Mouse (Mus musculus): ENCODE results near the gene Izumo1. TPM values are rescaled to one million over a fixed set of nuclear protein-coding genes. Genes with fewer than 3 reads are reported as not detected.

Gene Izumo1
- polyA plus RNA-seq, 1 experiment from 2014 or later, result 0.27 TPM

- Histone ChIP-seq H3K4me3 (peak overlapping the region; percentile 32), H3K4me2 (peak overlapping the region; percentile 47), H3K36me3 (peaks cover 13% of the 10 kb centered on the region), H3K9me3 (no peaks in the 10 kb centered on the region), H3K27ac (peak overlapping the region; percentile 60), H3K27me3 (no peaks in the 10 kb centered on the region), H3K9ac (no peak overlapping the region), H3K4me1 (peaks cover 52% of the 10 kb centered on the region)
- WGBS, result 21% methylated on average over 29 of the region's 29 CpGs
- ATAC-seq (ENCODE audit: insufficient number of reproducible peaks, low FRiP score, low TSS enrichment, low read depth), result peak; percentile 80
These were observed 17.2 kb downstream of the Izumo1 start for GRCm38 (mm10) chr7:45638623-45639401.

GRCm38 (mm10) chr7:45639561-45640027 is 18.0 kb downstream of the Izumo1 start, which contains the start of gene Mamstr:
TSS of gene Mamstr (plus strand) at chr7:45639977.
- Histone ChIP-seq H3K27me3 (no peaks in the 10 kb centered on the region), H3K36me3 (peaks cover 13% of the 10 kb centered on the region), H3K27ac (peak within 1 kb of the TSS; percentile 91), H3K9me3 (no peaks in the 10 kb centered on the region), H3K4me1 (peaks cover 59% of the 10 kb centered on the region), H3K4me2 (0 out of 2 replicates have a peak within 1 kb of the TSS, but pooled peaks have one; percentile 76), H3K9ac (0 out of 2 replicates have a peak within 1 kb of the TSS, but pooled peaks have one; percentile 7), H3K4me3 (peak within 1 kb of the TSS; percentile 45)
- 31% methylated on average over 19 of the region's 19 CpGs for WGBS
- no peak for ATAC-seq (ENCODE audit: insufficient number of reproducible peaks, low FRiP score, low TSS enrichment, low read depth)

GRCm38 (mm10) chr7:45640191-45640957 is 18.8 kb downstream of the Izumo1 start:
- Histone ChIP-seq H3K4me1 (peaks cover 66% of the 10 kb centered on the region), H3K9me3 (no peaks in the 10 kb centered on the region), H3K4me3 (peak overlapping the region; percentile 45), H3K27ac (peak overlapping the region; percentile 91), H3K36me3 (peaks cover 16% of the 10 kb centered on the region), H3K4me2 (0 out of 2 replicates have a peak overlapping the region, but pooled peaks have one; percentile 76), H3K27me3 (no peaks in the 10 kb centered on the region), H3K9ac (0 out of 2 replicates have a peak overlapping the region, but pooled peaks have one; percentile 7)
- ATAC-seq (ENCODE audit: insufficient number of reproducible peaks, low FRiP score, low TSS enrichment, low read depth), result no peak
- 73% methylated on average over 19 of the region's 19 CpGs for WGBS

- 39% methylated on average over 15 of the region's 17 CpGs for WGBS
- peak overlapping the region; percentile 26; the same call in 1 of the 2 replicates for H3K9ac ChIP-seq
- peak overlapping the region; percentile 76 for H3K4me2 ChIP-seq
- H3K27me3 ChIP-seq, result no peaks in the 10 kb centered on the region
- peaks cover 64% of the 10 kb centered on the region for H3K4me1 ChIP-seq
- peaks cover 11% of the 10 kb centered on the region for H3K36me3 ChIP-seq
- H3K27ac ChIP-seq, result peak overlapping the region; percentile 91
- no peaks in the 10 kb centered on the region for H3K9me3 ChIP-seq
- peak; percentile 47; the same call in 1 of the 2 replicates for ATAC-seq (ENCODE audit: insufficient number of reproducible peaks, low FRiP score, low TSS enrichment, low read depth)
- peak overlapping the region; percentile 45 for H3K4me3 ChIP-seq
These were observed 19.9 kb downstream of the Izumo1 start for GRCm38 (mm10) chr7:45641391-45642040.

GRCm38 (mm10) chr7:45642083-45642482 is 20.5 kb downstream of the Izumo1 start:
- no peaks in the 10 kb centered on the region for H3K9me3 ChIP-seq
- H3K27me3 ChIP-seq, result no peaks in the 10 kb centered on the region
- peaks cover 63% of the 10 kb centered on the region for H3K4me1 ChIP-seq
- peaks cover 6% of the 10 kb centered on the region for H3K36me3 ChIP-seq
- peak overlapping the region; percentile 26; the same call in 1 of the 2 replicates for H3K9ac ChIP-seq
- 73% methylated on average over 5 of the region's 5 CpGs for WGBS
- no peak for ATAC-seq (ENCODE audit: insufficient number of reproducible peaks, low FRiP score, low TSS enrichment, low read depth)
- peak overlapping the region; percentile 76 for H3K4me2 ChIP-seq
- peak overlapping the region; percentile 45 for H3K4me3 ChIP-seq
- peak overlapping the region; percentile 91 for H3K27ac ChIP-seq

- H3K4me2 ChIP-seq, result peak overlapping the region; percentile 76
- H3K27ac ChIP-seq, result peak overlapping the region; percentile 91
- ATAC-seq (ENCODE audit: insufficient number of reproducible peaks, low FRiP score, low TSS enrichment, low read depth), result no peak
- 32% methylated on average over 16 of the region's 16 CpGs for WGBS
- peaks cover 62% of the 10 kb centered on the region for H3K4me1 ChIP-seq
- no peaks in the 10 kb centered on the region for H3K9me3 ChIP-seq
- no peaks in the 10 kb centered on the region for H3K27me3 ChIP-seq
- H3K4me3 ChIP-seq, result peak overlapping the region; percentile 45
- peak overlapping the region; percentile 48 for H3K9ac ChIP-seq
- peaks cover 3% of the 10 kb centered on the region; the same call in 1 of the 2 replicates for H3K36me3 ChIP-seq
These were observed 21.1 kb downstream of the Izumo1 start for GRCm38 (mm10) chr7:45642503-45643255.

- Histone ChIP-seq H3K27me3 (no peaks in the 10 kb centered on the region), H3K4me2 (peak overlapping the region; percentile 76), H3K27ac (peak overlapping the region; percentile 91), H3K4me1 (peaks cover 55% of the 10 kb centered on the region), H3K4me3 (peak overlapping the region; percentile 45), H3K36me3 (peaks cover 3% of the 10 kb centered on the region; the same call in 1 of the 2 replicates), H3K9me3 (no peaks in the 10 kb centered on the region), H3K9ac (peak overlapping the region; percentile 48)
- ATAC-seq (ENCODE audit: insufficient number of reproducible peaks, low FRiP score, low TSS enrichment, low read depth), result peak; percentile 89
- 2% methylated on average over 28 of the region's 28 CpGs for WGBS
These were observed 22.0 kb downstream of the Izumo1 start for GRCm38 (mm10) chr7:45643441-45644178.

- Histone ChIP-seq H3K27me3 (no peaks in the 10 kb centered on the region), H3K4me3 (peak overlapping the region; percentile 45), H3K27ac (peak overlapping the region; percentile 86), H3K4me1 (peaks cover 55% of the 10 kb centered on the region), H3K4me2 (peak overlapping the region; percentile 76), H3K9me3 (no peaks in the 10 kb centered on the region), H3K36me3 (peaks cover 3% of the 10 kb centered on the region; the same call in 1 of the 2 replicates), H3K9ac (no peak overlapping the region)
- WGBS, result 6% methylated on average over 18 of the region's 18 CpGs
- no peak for ATAC-seq (ENCODE audit: insufficient number of reproducible peaks, low FRiP score, low TSS enrichment, low read depth)
These were observed 22.6 kb downstream of the Izumo1 start for GRCm38 (mm10) chr7:45644183-45644582.

GRCm38 (mm10) chr7:45644872-45645590 is 23.4 kb downstream of the Izumo1 start:
- no peak overlapping the region; the same call in 1 of the 2 replicates for H3K4me3 ChIP-seq
- H3K27me3 ChIP-seq, result no peaks in the 10 kb centered on the region
- no peak for ATAC-seq (ENCODE audit: insufficient number of reproducible peaks, low FRiP score, low TSS enrichment, low read depth)
- peak overlapping the region; percentile 86; the same call in 1 of the 2 replicates for H3K27ac ChIP-seq
- H3K4me1 ChIP-seq, result peaks cover 49% of the 10 kb centered on the region
- H3K9me3 ChIP-seq, result no peaks in the 10 kb centered on the region
- no peak overlapping the region; the same call in 1 of the 2 replicates for H3K4me2 ChIP-seq
- H3K9ac ChIP-seq, result no peak overlapping the region
- 72% methylated on average over 6 of the region's 6 CpGs for WGBS
- H3K36me3 ChIP-seq, result peaks cover 3% of the 10 kb centered on the region; the same call in 1 of the 2 replicates

GRCm38 (mm10) chr7:45645591-45645971 is 24.0 kb downstream of the Izumo1 start:
- Histone ChIP-seq H3K9me3 (no peaks in the 10 kb centered on the region), H3K4me2 (no peak overlapping the region), H3K9ac (no peak overlapping the region), H3K4me1 (peaks cover 45% of the 10 kb centered on the region), H3K27me3 (no peaks in the 10 kb centered on the region), H3K27ac (no peak overlapping the region), H3K4me3 (no peak overlapping the region), H3K36me3 (peaks cover 3% of the 10 kb centered on the region; the same call in 1 of the 2 replicates)
- ATAC-seq (ENCODE audit: insufficient number of reproducible peaks, low FRiP score, low TSS enrichment, low read depth), result no peak
- 89% methylated on average over 7 of the region's 7 CpGs for WGBS

Data from limb, embryonic 15.5 days (tissue).